Mouse (Mus musculus) liver, postnatal 0 days (tissue): Measurements from ENCODE around the gene Poc1b. TPM values are rescaled to one million over a fixed set of nuclear protein-coding genes. Genes with fewer than 3 reads are reported as not detected.
A peak's percentile ranks its signal among the peaks of the same experiment; 100 is the strongest.

Experiments
- ATAC-seq: fragments of 200-750 bp; cut with Nextera tagmentation; 2 replicates; pipeline ENCODE4 v1.8.0; 2017; ENCODE audit warnings: mild to moderate bottlenecking, moderate library complexity
- DNase-seq: peaks from one replicate; pipeline ENCODE4 v3.0.0-alpha.2; 2016
- H3K27ac ChIP-seq: fragments of 300-500 bp; sonication (generic); 2 replicates; pipeline ENCODE4 v1.5.1; 2014; ENCODE audit warnings: antibody characterized with exemption, moderate library complexity, mild to moderate bottlenecking, low read depth
- H3K27me3 ChIP-seq: fragments of 300-500 bp; sonication (generic); 2 replicates; pipeline ENCODE4 v1.6.1; 2014; ENCODE audit warnings: low read length, control low read depth, mixed read lengths; ENCODE audit not compliant: insufficient read depth
- H3K36me3 ChIP-seq: fragments of 300-500 bp; sonication (generic); replicated peaks from 2 replicates; pipeline ENCODE4 v1.6.1; 2014; ENCODE audit warnings: mild to moderate bottlenecking, control low read depth, low read length, moderate library complexity, mixed read lengths; ENCODE audit not compliant: insufficient read depth
- H3K4me1 ChIP-seq: fragments of 300-500 bp; sonication (generic); 2 replicates; pipeline ENCODE4 v1.6.1; 2014; ENCODE audit warnings: antibody characterized with exemption, mild to moderate bottlenecking, control low read depth; ENCODE audit not compliant: insufficient read depth
- H3K4me2 ChIP-seq: fragments of 300-500 bp; sonication (generic); 2 replicates; pipeline ENCODE4 v1.6.1; 2014; ENCODE audit warnings: low read depth, mild to moderate bottlenecking, low read length, moderate library complexity, mixed read lengths
- H3K4me3 ChIP-seq: fragments of 300-500 bp; sonication (generic); 2 replicates; pipeline ENCODE4 v1.5.1; 2014; ENCODE audit warnings: low read depth, low read length
- H3K9ac ChIP-seq: fragments of 300-500 bp; sonication (generic); replicated peaks from 2 replicates; pipeline ENCODE4 v1.6.1; 2014; ENCODE audit warnings: mild to moderate bottlenecking, moderate library complexity
- H3K9me3 ChIP-seq: fragments of 300-500 bp; sonication (generic); 2 replicates; pipeline ENCODE4 v1.6.1; 2016; ENCODE audit warnings: mild to moderate bottlenecking, control low read depth, low read length, mixed read lengths
- CTCF ChIP-seq: sonication (generic); IDR thresholded peaks from 2 replicates; pipeline ENCODE4 v1.5.1; 2016; ENCODE audit warnings: antibody characterized with exemption, low read depth
- EP300 ChIP-seq: IDR thresholded peaks from 2 replicates; pipeline ENCODE4 v1.6.1; 2016; ENCODE audit warnings: antibody characterized with exemption, low read depth, mild to moderate bottlenecking
- WGBS: fragments of 180-500 bp; shearing (Covaris S2); extraction: QIAGEN DNeasy Blood & Tissue Kit; methylation state at CpG from one replicate; pipeline ENCODE4 v1.1.7; 2014; ENCODE audit not compliant: insufficient replicate concordance; 5-methylcytosine and 5-hydroxymethylcytosine counted together
- polyA plus RNA-seq: library from polyadenylated mRNA; unstranded; fragments of >200 nt; fragmentation: Nextera tagmentation; extraction: Ambion mirVana; gene quantifications from 2 replicates; pipeline ENCODE4 v1.2.1, GENCODE M21; 2015

Poc1b gene
- polyA plus RNA-seq, 1 experiment from 2014 or later = 3.9 TPM

- no peaks in the 10 kb centered on the region for H3K9me3 ChIP-seq
- H3K27me3 ChIP-seq = no peaks in the 10 kb centered on the region
- no peak overlapping the region for H3K4me2 ChIP-seq
- 56% methylated on average over 10 of the region's 10 CpGs for WGBS
- no peak for ATAC-seq
- H3K36me3 ChIP-seq = no peaks in the 10 kb centered on the region
- H3K9ac ChIP-seq = no peak overlapping the region
- no peak overlapping the region for H3K27ac ChIP-seq
- TF ChIP-seq EP300 = no peak
- peaks cover 6% of the 10 kb centered on the region; the same call in 1 of the 2 replicates for H3K4me1 ChIP-seq
- DNase-seq = no peak
- H3K4me3 ChIP-seq = no peak overlapping the region
Observed at GRCm38 (mm10) chr10:99117876-99118275, 11.0 kb downstream of the Poc1b start.

GRCm38 (mm10) chr10:99118697-99119096, 11.9 kb downstream of the Poc1b start:
- H3K27me3 ChIP-seq = no peaks in the 10 kb centered on the region
- ATAC-seq (no peak), DNase-seq (no peak)
- no peak overlapping the region for H3K9ac ChIP-seq
- peaks cover 6% of the 10 kb centered on the region; the same call in 1 of the 2 replicates for H3K4me1 ChIP-seq
- no peak overlapping the region for H3K4me2 ChIP-seq
- no peak for TF ChIP-seq EP300
- TF ChIP-seq CTCF = no peak
- H3K4me3 ChIP-seq = no peak overlapping the region
- no peak overlapping the region for H3K27ac ChIP-seq
- no peaks in the 10 kb centered on the region for H3K9me3 ChIP-seq
- H3K36me3 ChIP-seq = no peaks in the 10 kb centered on the region
- 78% methylated on average over 6 of the region's 6 CpGs for WGBS

- DNase-seq (no peak), ATAC-seq (no peak)
- H3K4me2 ChIP-seq = no peak overlapping the region
Observed at GRCm38 (mm10) chr10:99119471-99119870, 12.6 kb downstream of the Poc1b start.

GRCm38 (mm10) chr10:99126225-99126624, 19.4 kb downstream of the Poc1b start, which contains the start of gene Phxr2:
Gene Phxr2, minus strand, starts transcription at chr10:99126325.
- Histone ChIP-seq H3K9me3 (no peaks in the 10 kb centered on the region), H3K27me3 (no peaks in the 10 kb centered on the region), H3K4me1 (peaks cover 9% of the 10 kb centered on the region), H3K36me3 (no peaks in the 10 kb centered on the region; the same call in 1 of the 2 replicates), H3K9ac (no peak within 1 kb of the TSS), H3K27ac (peak within 1 kb of the TSS; percentile 86), H3K4me2 (no peak within 1 kb of the TSS; the same call in 1 of the 2 replicates), H3K4me3 (no peak within 1 kb of the TSS)
- DNase-seq (no peak), ATAC-seq (no peak)
- TF ChIP-seq EP300 (no peak), CTCF (no peak)
- WGBS = 73% methylated on average over 4 of the region's 4 CpGs

More at GRCm38 (mm10) chr10:99119471-99119870, 12.6 kb downstream of the Poc1b start:
- Histone ChIP-seq H3K9ac (no peak overlapping the region), H3K4me3 (no peak overlapping the region), H3K27ac (no peak overlapping the region), H3K36me3 (no peaks in the 10 kb centered on the region), H3K27me3 (no peaks in the 10 kb centered on the region), H3K9me3 (no peaks in the 10 kb centered on the region), H3K4me1 (peaks cover 6% of the 10 kb centered on the region; the same call in 1 of the 2 replicates)
- TF ChIP-seq CTCF = no peak
- 75% methylated on average over 4 of the region's 4 CpGs for WGBS

GRCm38 (mm10) chr10:99126954-99127353, 20.1 kb downstream of the Poc1b start:
- Histone ChIP-seq H3K9me3 (no peaks in the 10 kb centered on the region), H3K4me3 (no peak overlapping the region), H3K9ac (no peak overlapping the region), H3K27ac (peak overlapping the region; percentile 86), H3K27me3 (no peaks in the 10 kb centered on the region), H3K4me1 (peaks cover 9% of the 10 kb centered on the region), H3K4me2 (no peak overlapping the region; the same call in 1 of the 2 replicates), H3K36me3 (no peaks in the 10 kb centered on the region; the same call in 1 of the 2 replicates)
- 53% methylated on average over 14 of the region's 14 CpGs for WGBS
- ATAC-seq = peak; percentile 33; the same call in 1 of the 2 replicates
- TF ChIP-seq CTCF = no peak
- no peak for TF ChIP-seq EP300
- DNase-seq = peak; percentile 28

- Histone ChIP-seq H3K9ac (0 out of 2 replicates have a peak overlapping the region, but pooled peaks have one; percentile 30), H3K9me3 (no peaks in the 10 kb centered on the region), H3K27ac (peak overlapping the region; percentile 86), H3K36me3 (no peaks in the 10 kb centered on the region; the same call in 1 of the 2 replicates), H3K27me3 (no peaks in the 10 kb centered on the region), H3K4me3 (0 out of 2 replicates have a peak overlapping the region, but pooled peaks have one; percentile 10), H3K4me1 (peaks cover 9% of the 10 kb centered on the region), H3K4me2 (peak overlapping the region; percentile 57)
- 26% methylated on average over 11 of the region's 11 CpGs for WGBS
- ATAC-seq = peak; percentile 66
- peak; percentile 60 for DNase-seq
- TF ChIP-seq EP300 = no peak
- TF ChIP-seq CTCF = no peak; the same call in 1 of the 2 replicates
Observed at GRCm38 (mm10) chr10:99127691-99128261, 20.9 kb downstream of the Poc1b start.
